Mouse (Mus musculus): Measurements from ENCODE around the gene Zscan4d.
"Not testable (repeated sequence)": the region's sequence is repeated elsewhere in the genome, so short reads cannot be mapped to it uniquely, and the experiment has no call there.

The Zscan4d gene
- long read RNA-seq, experiment 1, result 0 reads
- long read RNA-seq, experiment 2, result 0 reads

DNA sequence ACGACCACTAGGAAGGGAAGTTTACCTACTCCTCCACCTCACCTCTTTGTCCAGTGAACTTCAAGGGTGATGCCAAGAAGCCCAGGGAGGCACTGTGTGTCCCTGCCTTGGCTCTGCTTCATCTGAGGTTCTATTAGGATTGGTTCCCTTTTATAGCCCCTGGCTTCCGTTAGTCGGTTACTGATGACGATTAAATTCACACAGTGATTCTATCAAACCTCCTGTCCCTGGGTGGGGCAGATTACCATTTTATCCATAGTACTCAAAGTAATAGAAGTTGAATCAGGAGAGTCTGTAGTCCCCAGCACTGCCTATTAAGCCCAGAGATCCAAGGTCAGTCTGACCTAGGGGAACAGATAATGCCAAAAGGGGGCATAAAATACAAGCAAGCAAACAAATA is at the start of gene Zscan4d:
Zscan4d (minus strand) TSS at position 101 of the 400 bp plus-strand sequence.
- intact Hi-C loops (cut with DNase I), result not testable (repeated sequence)

DNA sequence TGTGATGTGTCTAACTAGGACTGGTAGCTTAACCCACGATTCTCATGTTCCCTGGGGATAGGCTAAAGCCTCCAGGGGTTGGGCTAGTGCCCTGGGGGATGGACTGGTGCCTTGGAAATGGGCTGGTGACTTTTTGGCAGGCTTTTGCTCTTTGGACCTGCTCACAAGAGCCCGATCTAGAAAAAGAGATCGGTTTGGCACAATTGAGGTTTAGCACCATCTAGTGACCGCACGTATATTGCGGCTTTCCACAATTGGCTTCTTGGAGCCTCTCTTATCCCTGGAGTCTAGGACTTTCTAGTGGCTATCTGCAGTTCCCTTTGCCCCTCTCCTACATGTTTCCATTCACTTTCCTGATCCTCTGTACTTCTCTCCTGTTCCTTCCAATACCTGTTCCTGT is 7.9 kb downstream of the Zscan4d start:
- intact Hi-C loops (cut with DNase I), result not testable (repeated sequence)

Measured in adrenal gland (tissue).